Mouse (Mus musculus) intestine, embryonic 16.5 days (tissue): ENCODE measurements at regions not wholly inside any gene's neighbourhood (a gene's known extent, or its start where the extent isn't known, plus 50 kb on each side); places are given as distances from the start of the nearest gene placed in this dataset.
"Not testable (repeated sequence)": the region's sequence is repeated elsewhere in the genome, so short reads cannot be mapped to it uniquely, and the experiment has no call there.

Experiments
- ATAC-seq: fragments of 200-750 bp; cut with Nextera tagmentation; 2 replicates; pipeline ENCODE4 v1.8.0; 2017; ENCODE audit warnings: moderate TSS enrichment, moderate library complexity
- H3K27ac ChIP-seq: fragments of 300-500 bp; sonication (generic); 2 replicates; pipeline ENCODE4 v1.5.1; 2014; ENCODE audit warnings: mild to moderate bottlenecking, low read length
- H3K27me3 ChIP-seq: fragments of 300-500 bp; sonication (generic); replicated peaks from 2 replicates; pipeline ENCODE4 v1.6.1; 2014; ENCODE audit warnings: low read length, control low read depth, mixed read lengths; ENCODE audit not compliant: control insufficient read depth, insufficient read depth
- H3K36me3 ChIP-seq: fragments of 300-500 bp; sonication (generic); 2 replicates; pipeline ENCODE4 v1.6.1; 2014; ENCODE audit warnings: low read length, control low read depth; ENCODE audit not compliant: control insufficient read depth, insufficient read depth
- H3K4me1 ChIP-seq: fragments of 300-500 bp; sonication (generic); 2 replicates; pipeline ENCODE4 v1.6.1; 2014; ENCODE audit warnings: low read length, control low read depth, mixed read lengths; ENCODE audit not compliant: control insufficient read depth, insufficient read depth
- H3K4me2 ChIP-seq: fragments of 300-500 bp; sonication (generic); 2 replicates; pipeline ENCODE4 v1.6.1; 2014; ENCODE audit warnings: low read depth, low read length, control low read depth
- H3K4me3 ChIP-seq: fragments of 300-500 bp; sonication (generic); 2 replicates; pipeline ENCODE4 v1.5.1; 2014; ENCODE audit warnings: mild to moderate bottlenecking, low read length
- H3K9ac ChIP-seq: fragments of 300-500 bp; sonication (generic); 2 replicates; pipeline ENCODE4 v1.6.1; 2014; ENCODE audit warnings: low read depth, low read length
- H3K9me3 ChIP-seq: fragments of 300-500 bp; sonication (generic); 2 replicates; pipeline ENCODE4 v1.6.1; 2016; ENCODE audit warnings: low read length, control low read depth; ENCODE audit not compliant: control insufficient read depth
- WGBS: fragments of 180-500 bp; shearing (Covaris S2); extraction: QIAGEN DNeasy Blood & Tissue Kit; methylation state at CpG from one replicate; pipeline ENCODE4 v1.1.7; 2014; 5-methylcytosine and 5-hydroxymethylcytosine counted together

GRCm38 (mm10) chr5:78075203-78075602 is 667.4 kb upstream of the Igfbp7 start:
- H3K4me2 ChIP-seq, result no peak overlapping the region
- no peaks in the 10 kb centered on the region for H3K4me1 ChIP-seq
- H3K4me3 ChIP-seq, result no peak overlapping the region
- no peak for ATAC-seq
- no peak overlapping the region for H3K9ac ChIP-seq
- H3K27me3 ChIP-seq, result no peaks in the 10 kb centered on the region
- no peaks in the 10 kb centered on the region for H3K36me3 ChIP-seq
- WGBS, result 65% methylated on average over 1 of the region's 1 CpGs
- H3K9me3 ChIP-seq, result no peaks in the 10 kb centered on the region
- H3K27ac ChIP-seq, result no peak overlapping the region

GRCm38 (mm10) chr5:78032554-78033250 is 624.9 kb upstream of the Igfbp7 start:
- WGBS, result 72% methylated on average over 4 of the region's 4 CpGs
- no peaks in the 10 kb centered on the region for H3K9me3 ChIP-seq
- H3K27me3 ChIP-seq, result no peaks in the 10 kb centered on the region
- no peak overlapping the region for H3K4me2 ChIP-seq
- H3K36me3 ChIP-seq, result no peaks in the 10 kb centered on the region
- no peak overlapping the region for H3K9ac ChIP-seq
- no peak for ATAC-seq
- H3K4me3 ChIP-seq, result no peak overlapping the region
- no peak overlapping the region for H3K27ac ChIP-seq
- no peaks in the 10 kb centered on the region for H3K4me1 ChIP-seq

- H3K4me1 ChIP-seq, result no peaks in the 10 kb centered on the region
- no peaks in the 10 kb centered on the region for H3K9me3 ChIP-seq
- ATAC-seq, result no peak
- H3K27me3 ChIP-seq, result no peaks in the 10 kb centered on the region
- H3K9ac ChIP-seq, result no peak overlapping the region
- H3K27ac ChIP-seq, result no peak overlapping the region
- H3K4me2 ChIP-seq, result no peak overlapping the region
- H3K36me3 ChIP-seq, result no peaks in the 10 kb centered on the region
- WGBS, result 83% methylated on average over 4 of the region's 4 CpGs
- H3K4me3 ChIP-seq, result no peak overlapping the region
These were observed 609.7 kb upstream of the Igfbp7 start for GRCm38 (mm10) chr5:78017523-78017922.

- no peak for ATAC-seq
- H3K27ac ChIP-seq, result no peak overlapping the region
- no peak overlapping the region for H3K4me2 ChIP-seq
- no peaks in the 10 kb centered on the region for H3K27me3 ChIP-seq
- no peak overlapping the region for H3K4me3 ChIP-seq
- H3K36me3 ChIP-seq, result no peaks in the 10 kb centered on the region
- H3K4me1 ChIP-seq, result no peaks in the 10 kb centered on the region
- H3K9me3 ChIP-seq, result no peaks in the 10 kb centered on the region
- 76% methylated on average over 10 of the region's 10 CpGs for WGBS
- H3K9ac ChIP-seq, result no peak overlapping the region
These were observed 578.7 kb upstream of the Igfbp7 start for GRCm38 (mm10) chr5:77986449-77987047.

GRCm38 (mm10) chr5:77985269-77985668 is 577.4 kb upstream of the Igfbp7 start:
- no peak overlapping the region for H3K9ac ChIP-seq
- no peak overlapping the region for H3K4me3 ChIP-seq
- no peaks in the 10 kb centered on the region for H3K4me1 ChIP-seq
- no peaks in the 10 kb centered on the region for H3K27me3 ChIP-seq
- H3K27ac ChIP-seq, result no peak overlapping the region
- H3K36me3 ChIP-seq, result no peaks in the 10 kb centered on the region
- H3K9me3 ChIP-seq, result no peaks in the 10 kb centered on the region
- WGBS, result 65% methylated on average over 1 of the region's 1 CpGs
- ATAC-seq, result no peak
- no peak overlapping the region for H3K4me2 ChIP-seq

GRCm38 (mm10) chr5:77940021-77940420 is 532.2 kb upstream of the Igfbp7 start:
- not testable (repeated sequence) for H3K36me3 ChIP-seq, H3K4me1 ChIP-seq, H3K9ac ChIP-seq, H3K4me3 ChIP-seq, H3K27ac ChIP-seq, H3K27me3 ChIP-seq, H3K9me3 ChIP-seq, H3K4me2 ChIP-seq, ATAC-seq
- 64% methylated on average over 4 of the region's 4 CpGs for WGBS

GRCm38 (mm10) chr5:77931874-77932273 is 524.0 kb upstream of the Igfbp7 start:
- Histone ChIP-seq H3K4me1 (no peaks in the 10 kb centered on the region), H3K9ac (no peak overlapping the region), H3K4me2 (no peak overlapping the region), H3K9me3 (no peaks in the 10 kb centered on the region), H3K36me3 (no peaks in the 10 kb centered on the region), H3K4me3 (no peak overlapping the region), H3K27ac (no peak overlapping the region), H3K27me3 (no peaks in the 10 kb centered on the region)
- ATAC-seq, result no peak
- 61% methylated on average over 2 of the region's 2 CpGs for WGBS

- no peaks in the 10 kb centered on the region for H3K4me1 ChIP-seq
- ATAC-seq, result no peak
- H3K27ac ChIP-seq, result no peak overlapping the region
- H3K9me3 ChIP-seq, result no peaks in the 10 kb centered on the region
- no peak overlapping the region for H3K4me2 ChIP-seq
- no peak overlapping the region for H3K4me3 ChIP-seq
- H3K27me3 ChIP-seq, result no peaks in the 10 kb centered on the region
- no peaks in the 10 kb centered on the region for H3K36me3 ChIP-seq
- WGBS, result 63% methylated on average over 2 of the region's 2 CpGs
- H3K9ac ChIP-seq, result no peak overlapping the region
These were observed 513.3 kb upstream of the Igfbp7 start for GRCm38 (mm10) chr5:77921186-77921585.

GRCm38 (mm10) chr5:77917086-77917676 is 509.3 kb upstream of the Igfbp7 start:
- Histone ChIP-seq H3K4me2 (no peak overlapping the region), H3K36me3 (no peaks in the 10 kb centered on the region), H3K9me3 (no peaks in the 10 kb centered on the region), H3K27ac (no peak overlapping the region), H3K4me1 (no peaks in the 10 kb centered on the region), H3K27me3 (no peaks in the 10 kb centered on the region), H3K4me3 (no peak overlapping the region), H3K9ac (no peak overlapping the region)
- ATAC-seq, result no peak
- 54% methylated on average over 7 of the region's 7 CpGs for WGBS
